Mouse (Mus musculus) right cerebral cortex, adult 2 months (tissue): ENCODE data around the gene Dapk1.
A peak's percentile ranks its signal among the peaks of the same experiment; 100 is the strongest.

Experiments
- DNase-seq, 2 experiments: peaks; one replicate each; pipeline ENCODE4 v3.0.0; 2021 to 2022; ENCODE audit warnings: low spot score in 2 of 2

Gene Dapk1

GRCm38 (mm10) chr13:60737632-60738324, 136.0 kb downstream of the Dapk1 start:
- peak; percentile 55 to 60 for DNase-seq

- peak; percentile 76 to 82 for DNase-seq
These were observed 136.7 kb downstream of the Dapk1 start for GRCm38 (mm10) chr13:60738429-60738828.

GRCm38 (mm10) chr13:60740248-60740647, 138.5 kb downstream of the Dapk1 start:
- no peak for DNase-seq

- no peak for DNase-seq
These were observed 140.9 kb downstream of the Dapk1 start for GRCm38 (mm10) chr13:60742611-60743010.

- no peak for DNase-seq
These were observed 141.8 kb downstream of the Dapk1 start for GRCm38 (mm10) chr13:60743381-60744077.

GRCm38 (mm10) chr13:60744078-60744460, 142.3 kb downstream of the Dapk1 start:
- DNase-seq = peak; percentile 84 to 91

- DNase-seq = no peak
These were observed 143.0 kb downstream of the Dapk1 start for GRCm38 (mm10) chr13:60744736-60745135.

GRCm38 (mm10) chr13:60745358-60745757, 143.6 kb downstream of the Dapk1 start:
- no peak for DNase-seq

- DNase-seq = no peak
These were observed 144.5 kb downstream of the Dapk1 start for GRCm38 (mm10) chr13:60746271-60746670.

GRCm38 (mm10) chr13:60747201-60747600, 145.5 kb downstream of the Dapk1 start:
- no peak for DNase-seq

- DNase-seq = no peak
These were observed 146.8 kb downstream of the Dapk1 start for GRCm38 (mm10) chr13:60748556-60748955.

GRCm38 (mm10) chr13:60750930-60751329, 149.2 kb downstream of the Dapk1 start:
- DNase-seq = no peak

- no peak for DNase-seq
These were observed 151.5 kb downstream of the Dapk1 start for GRCm38 (mm10) chr13:60753216-60753615.

- no peak for DNase-seq
These were observed 153.5 kb downstream of the Dapk1 start for GRCm38 (mm10) chr13:60755251-60755650.

GRCm38 (mm10) chr13:60757292-60757691, 155.5 kb downstream of the Dapk1 start:
- DNase-seq = no peak

- DNase-seq = peak in 1 of 2 experiments; percentile 66
These were observed 157.4 kb downstream of the Dapk1 start for GRCm38 (mm10) chr13:60759136-60759535.

GRCm38 (mm10) chr13:60760392-60760791, 158.6 kb downstream of the Dapk1 start:
- no peak for DNase-seq

GRCm38 (mm10) chr13:60761161-60761560, 159.4 kb downstream of the Dapk1 start:
- DNase-seq = no peak

- no peak for DNase-seq
These were observed 178.8 kb downstream of the Dapk1 start for GRCm38 (mm10) chr13:60780534-60780933.

GRCm38 (mm10) chr13:60783301-60783700, 181.6 kb downstream of the Dapk1 start:
- no peak for DNase-seq

- DNase-seq = no peak
These were observed 184.5 kb downstream of the Dapk1 start, which contains the start of gene BC051665 for GRCm38 (mm10) chr13:60786264-60786663. TSS of gene BC051665 (minus strand) at chr13:60786364.

GRCm38 (mm10) chr13:60789466-60789865, 187.7 kb downstream of the Dapk1 start:
- DNase-seq = no peak

- no peak for DNase-seq
These were observed 201.0 kb downstream of the Dapk1 start, which contains the start of gene Ctsll3 for GRCm38 (mm10) chr13:60802749-60803148. TSS of gene Ctsll3 (minus strand) at chr13:60802849.
